Mouse (Mus musculus) layer of hippocampus, adult 11-12 months (tissue): ENCODE measurements around the gene Sct.

Experiments
- DNase-seq: peaks from one replicate; pipeline ENCODE4 v3.0.0; 2022; ENCODE audit warnings: low spot score

The Sct gene

DNA sequence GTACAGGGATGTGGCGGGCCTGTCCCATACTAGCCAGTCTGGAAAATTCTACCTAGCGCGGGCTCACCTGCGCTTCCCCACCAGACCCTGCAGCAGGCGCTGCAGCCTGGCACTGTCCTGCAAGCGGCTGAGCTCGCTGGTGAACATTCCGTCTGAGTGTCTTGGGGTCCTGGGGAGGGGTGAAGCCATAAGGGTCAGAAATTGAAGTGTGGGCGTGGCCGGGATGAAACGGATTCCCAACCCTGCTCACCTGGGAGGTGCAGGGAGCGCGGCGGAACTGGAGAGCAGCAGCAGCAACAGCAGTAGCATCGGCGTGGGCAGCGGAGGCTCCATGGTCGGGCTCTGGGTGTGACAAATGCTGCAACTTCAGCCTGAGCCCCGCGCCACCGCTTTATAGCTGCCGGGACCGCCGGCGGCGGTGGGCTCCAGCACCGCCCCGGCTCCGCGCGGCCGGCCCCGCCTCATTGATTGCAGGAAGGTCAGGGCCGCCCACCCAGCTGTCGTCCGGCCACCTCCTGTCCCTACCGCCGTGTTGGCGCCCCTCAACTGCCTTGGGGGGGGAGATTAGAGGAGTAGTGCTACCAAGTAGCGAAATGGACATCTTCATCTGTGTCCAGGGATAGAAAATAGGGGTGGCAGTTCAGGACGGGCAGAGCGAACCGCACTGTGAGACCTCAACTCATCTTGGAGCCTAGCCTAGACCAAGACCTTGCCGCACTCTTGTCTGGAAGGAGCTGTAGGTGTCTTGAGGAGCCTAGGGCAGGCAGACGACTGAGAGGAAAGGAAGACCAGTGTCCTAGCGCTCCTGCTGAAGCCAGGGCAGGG, at the start of gene Sct:
Gene Sct (minus strand): TSS at position 368 of the 825 bp plus-strand sequence.
- no peak for DNase-seq

DNA sequence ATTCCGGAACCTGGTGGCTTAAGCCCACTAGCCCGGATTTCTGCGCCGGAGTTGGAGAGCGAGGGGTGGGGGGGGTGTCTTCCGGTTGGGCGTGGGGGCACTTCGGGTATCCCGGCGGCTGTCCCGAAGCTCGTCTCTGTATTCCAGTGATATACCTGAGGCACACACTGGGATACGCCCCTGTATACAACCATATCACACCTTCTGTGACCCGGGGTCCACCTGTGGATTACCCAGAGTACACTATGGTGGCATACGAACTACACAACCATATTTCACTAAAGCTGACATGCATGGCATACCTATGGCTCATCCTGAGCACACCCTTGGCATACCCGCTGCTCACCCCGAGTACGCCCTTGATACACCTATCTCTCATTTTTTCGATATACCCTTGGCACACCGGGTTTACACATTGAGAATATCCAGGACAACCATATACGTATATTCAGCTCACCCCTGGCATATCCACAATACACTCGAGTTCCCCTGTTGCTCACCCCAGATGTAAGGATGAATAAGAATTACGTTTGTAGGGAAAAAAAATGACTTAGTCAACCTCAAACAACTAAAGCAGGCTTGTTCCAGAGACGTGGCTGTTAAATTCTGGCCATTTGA, 49.5 kb upstream of the Sct start:
- DNase-seq: no peak

DNA sequence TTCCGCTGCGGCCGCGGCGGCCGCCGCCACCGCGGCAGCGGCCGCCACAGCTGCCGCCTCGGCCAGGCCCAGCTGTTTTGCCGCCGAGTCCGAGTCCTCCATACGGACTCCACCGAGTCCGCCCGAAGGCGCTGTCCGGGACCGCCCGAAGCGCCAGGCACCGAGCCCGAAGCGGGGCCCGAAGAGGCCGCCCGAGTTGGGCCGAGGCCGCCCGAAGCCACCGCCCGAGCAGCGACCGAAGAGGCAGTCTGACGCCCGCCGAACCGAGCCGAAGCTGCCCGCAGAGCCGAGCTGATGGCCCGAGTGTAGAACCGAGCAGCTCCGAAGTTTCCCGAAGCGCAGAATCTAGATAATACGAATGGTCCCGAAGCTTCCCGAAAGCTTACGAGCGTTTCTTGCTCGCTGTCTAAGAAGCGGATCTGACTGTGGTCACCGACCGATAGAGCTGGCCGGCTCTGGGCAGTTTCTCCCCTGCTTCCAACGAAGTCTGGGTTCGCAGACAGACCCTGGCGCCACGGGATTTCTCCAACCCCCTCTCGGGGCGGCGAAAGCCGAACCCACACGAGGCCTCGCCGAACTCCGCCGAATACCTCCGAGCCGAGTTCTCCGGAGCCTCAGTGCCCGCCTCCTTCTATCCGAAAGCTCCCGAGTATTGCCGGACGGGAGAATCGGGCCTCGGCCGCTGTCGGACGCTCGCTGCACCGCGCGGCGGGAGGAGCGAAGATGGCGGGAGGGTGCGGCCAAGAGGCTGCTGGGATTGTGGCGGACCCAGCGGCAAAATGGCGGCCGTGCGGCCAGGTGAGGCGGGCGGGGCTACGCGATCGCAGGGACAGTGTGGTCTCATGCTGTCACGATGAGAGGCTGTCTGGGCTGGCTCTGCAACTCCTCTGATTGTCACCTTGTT, 48.8 kb upstream of the Sct start, which contains the start of the genes Deaf1 and Tmem80:
Gene Deaf1 (minus strand): TSS at position 222 of the 904 bp plus-strand sequence.
Gene Tmem80 (plus strand): TSS at position 271 of the 904 bp plus-strand sequence.
- DNase-seq: peak; percentile 100

DNA sequence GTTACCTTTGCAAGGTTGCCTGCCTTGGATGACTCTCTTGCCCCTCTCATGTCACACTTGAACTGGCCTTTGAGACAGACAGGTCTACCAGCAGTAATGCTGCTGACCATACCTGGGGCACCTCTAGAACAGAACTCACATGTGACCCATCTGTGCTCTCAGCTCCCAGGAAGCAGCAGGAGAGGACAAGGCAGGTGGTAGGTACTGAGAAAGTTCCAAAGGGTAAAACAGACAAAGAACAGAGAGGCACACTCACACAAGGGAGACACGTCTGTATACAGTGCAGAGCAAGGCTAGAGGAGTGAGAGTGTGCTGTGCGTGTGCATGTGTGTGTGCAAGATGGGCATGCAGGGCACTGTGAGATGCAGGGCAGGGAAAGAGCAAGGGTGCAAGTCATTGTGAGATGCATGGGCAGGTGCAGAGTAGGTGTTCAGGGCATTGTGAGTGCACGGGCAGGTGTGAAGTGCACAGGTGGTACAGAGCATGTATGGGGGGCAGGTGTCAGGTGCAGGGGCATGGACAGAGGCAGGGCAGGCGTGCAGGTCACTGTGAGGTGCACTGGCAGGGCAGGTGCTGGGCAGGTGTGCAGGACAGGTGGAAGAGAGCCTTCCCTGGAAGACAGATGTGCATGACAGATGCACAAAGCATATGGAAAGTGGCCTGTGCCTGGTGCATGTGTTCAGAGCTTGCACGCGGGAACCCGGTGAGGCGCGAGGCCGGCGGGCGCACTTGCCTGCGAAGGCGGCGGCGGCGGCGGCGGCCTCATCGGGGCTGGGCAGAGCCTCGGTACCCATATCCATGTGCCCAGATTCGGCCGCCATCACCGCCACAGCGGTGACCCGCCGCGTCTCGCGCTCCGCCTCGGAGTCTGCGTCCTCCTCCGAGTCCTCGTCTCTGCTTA, 47.9 kb upstream of the Sct start:
- DNase-seq: peak; percentile 39

DNA sequence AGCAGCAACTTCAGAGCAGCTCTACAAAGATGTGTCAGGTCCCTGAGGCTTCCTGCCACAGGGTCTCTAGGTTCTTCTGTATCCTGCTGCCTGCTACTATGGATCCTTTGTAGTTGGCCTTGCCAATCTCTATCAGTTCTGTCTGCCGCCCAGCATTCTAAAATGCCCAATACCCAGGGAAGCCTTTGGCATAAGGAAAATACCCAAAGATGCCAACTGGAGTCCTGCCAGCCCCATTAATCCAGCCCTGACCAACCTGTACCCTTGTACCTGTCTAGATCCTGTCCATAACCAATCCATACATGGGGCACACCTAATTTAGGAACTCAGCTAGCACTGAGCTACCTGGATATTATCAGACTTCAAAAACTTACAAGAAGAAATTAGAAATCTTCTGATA, 45.8 kb upstream of the Sct start:
- DNase-seq: no peak

DNA sequence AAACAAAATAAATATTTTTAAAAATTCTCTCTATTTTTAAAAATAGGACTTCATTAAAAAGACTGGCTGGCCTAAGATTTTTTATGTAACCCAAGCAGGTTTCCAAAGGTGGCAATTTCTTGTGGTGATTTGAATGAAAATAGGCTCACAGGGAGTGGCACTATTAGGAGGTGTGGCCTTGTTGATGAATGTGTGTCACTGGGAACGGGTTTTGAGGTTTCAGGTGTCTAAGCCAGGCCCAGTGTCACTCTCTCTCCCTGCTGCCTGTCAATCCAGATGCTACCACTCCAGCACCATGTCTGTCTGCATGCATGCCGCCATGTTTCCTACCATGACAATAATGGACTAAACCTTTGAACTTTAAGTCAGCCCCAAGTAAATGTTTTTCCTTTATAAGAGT, 40.5 kb upstream of the Sct start:
- DNase-seq: no peak

DNA sequence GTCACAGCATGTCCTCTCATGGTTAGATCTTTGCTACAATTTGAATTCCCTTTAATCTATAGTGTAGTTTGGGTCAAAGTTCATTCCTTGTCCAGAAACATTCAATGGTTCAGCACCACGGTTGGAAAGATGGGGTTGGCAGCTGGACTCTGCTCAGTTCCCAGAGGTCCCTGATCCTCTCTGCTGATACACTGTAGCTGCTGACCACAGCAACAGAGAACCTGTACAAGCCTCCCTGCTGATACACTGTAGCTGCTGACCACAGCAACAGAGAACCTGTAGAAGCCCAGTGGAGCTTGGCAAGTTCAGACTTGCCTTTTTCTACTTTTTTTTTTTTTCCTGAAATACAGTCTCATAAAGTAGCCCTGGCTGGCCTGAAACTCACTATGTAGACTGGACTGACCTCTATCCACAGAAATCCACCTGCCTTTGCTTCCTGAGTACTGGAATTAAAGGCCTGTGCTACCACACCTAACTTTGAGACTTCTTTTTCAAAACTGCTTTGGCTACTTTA, 38.7 kb upstream of the Sct start:
- DNase-seq: no peak

DNA sequence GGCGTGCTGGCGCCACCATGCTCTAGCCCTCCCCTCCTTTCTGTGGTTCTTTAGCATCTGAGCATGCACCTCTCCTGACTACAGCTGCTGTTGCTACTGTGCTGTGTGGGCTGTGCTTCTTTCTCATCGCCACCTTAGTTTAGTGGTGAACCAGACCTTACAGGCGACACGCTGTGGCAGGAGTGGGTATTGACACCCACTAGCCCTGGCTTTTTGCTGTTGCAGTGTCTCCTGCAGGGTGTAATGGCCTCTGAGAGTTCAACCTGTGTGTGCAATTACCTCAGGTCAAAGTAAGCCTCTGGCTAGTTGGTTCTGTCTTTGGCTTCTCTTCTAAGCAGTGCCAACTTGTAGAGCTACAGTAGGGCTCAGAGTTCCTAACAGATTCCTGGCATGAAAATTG, 37.0 kb upstream of the Sct start:
- DNase-seq: no peak

DNA sequence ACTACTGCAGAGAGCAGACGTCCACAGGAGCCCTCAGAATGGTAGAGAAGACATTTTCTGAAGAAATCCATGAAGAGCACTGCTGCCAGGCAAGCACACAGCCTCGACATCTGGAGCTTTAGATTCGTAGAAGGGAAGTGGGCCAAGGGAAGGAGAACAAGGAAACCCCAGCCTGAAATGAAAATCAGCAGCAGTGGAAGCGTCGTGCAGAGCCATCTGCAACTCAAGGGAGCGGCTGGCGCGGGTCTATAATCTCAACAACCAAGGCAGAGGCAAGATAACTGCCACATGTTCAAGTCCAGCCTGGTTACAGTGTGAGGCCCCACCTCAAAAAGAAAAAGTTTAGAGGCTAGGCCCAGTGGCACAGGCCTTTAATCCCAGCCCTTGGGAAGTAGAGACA, 36.1 kb upstream of the Sct start:
- DNase-seq: no peak

DNA sequence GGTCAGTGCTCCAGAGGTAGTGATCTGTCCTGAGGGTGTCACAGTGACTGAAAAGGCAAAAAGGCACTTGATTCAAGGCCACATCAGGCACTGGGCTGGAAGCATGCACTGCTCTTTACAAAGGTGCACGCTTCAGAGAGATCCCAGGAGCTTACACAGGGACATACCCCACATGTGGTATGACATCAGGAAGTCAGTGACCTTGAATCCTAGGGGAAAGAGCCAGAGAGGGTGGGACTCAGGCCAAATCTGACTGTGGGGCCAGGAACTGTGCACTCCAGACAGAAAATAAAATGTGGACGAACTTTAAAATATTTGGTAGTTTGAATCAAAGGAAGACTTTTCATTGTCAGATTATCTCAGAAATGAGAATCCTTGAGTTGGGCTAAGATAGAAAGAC, 35.5 kb upstream of the Sct start:
- DNase-seq: no peak

DNA sequence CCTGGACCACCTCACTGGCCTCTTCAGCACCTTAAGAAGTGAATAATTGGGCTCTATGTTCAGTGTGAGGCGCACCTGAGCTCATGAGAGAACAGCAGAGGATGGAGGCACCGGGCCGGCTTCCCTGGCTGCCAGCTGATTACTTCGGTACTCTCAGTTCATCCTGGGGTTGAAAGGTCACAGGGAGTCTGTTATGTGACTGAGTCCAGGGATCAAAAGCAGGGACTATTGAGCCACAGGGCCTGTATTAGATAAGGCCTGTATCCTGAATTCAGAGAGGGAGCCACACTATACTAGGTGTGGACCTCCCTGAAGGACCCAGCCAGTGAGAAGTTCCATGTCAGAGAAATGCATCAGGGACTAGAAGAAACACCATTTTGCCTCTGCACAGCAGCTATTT, 25.6 kb upstream of the Sct start:
- DNase-seq: no peak

DNA sequence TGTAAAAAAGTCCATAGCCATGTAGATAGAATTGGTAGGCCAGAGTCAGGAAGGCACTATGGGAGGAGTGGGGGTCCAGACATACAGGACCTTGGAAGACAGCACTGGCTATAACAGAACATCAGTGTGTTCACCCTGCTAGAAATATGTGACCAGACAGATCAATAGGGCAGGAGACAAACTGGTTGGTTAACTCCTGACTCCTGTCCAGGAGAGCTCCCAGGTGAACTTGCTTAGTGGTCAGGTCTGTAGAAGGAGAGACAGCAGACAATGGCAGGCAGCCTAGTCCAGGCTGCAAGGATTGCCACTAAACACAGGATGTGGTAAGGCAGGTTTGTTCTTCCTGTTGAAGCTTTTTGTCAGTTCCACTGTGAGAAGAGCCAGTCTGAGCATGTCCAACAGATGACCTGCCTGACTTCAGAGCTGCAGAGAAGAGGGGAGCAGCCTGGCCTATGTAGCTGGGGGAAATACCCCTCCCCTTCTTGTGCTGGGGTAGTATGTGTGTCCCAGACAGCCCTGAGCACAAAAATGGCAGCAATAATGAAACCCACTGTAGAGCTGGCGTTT, 23.9 kb upstream of the Sct start:
- no peak for DNase-seq

DNA sequence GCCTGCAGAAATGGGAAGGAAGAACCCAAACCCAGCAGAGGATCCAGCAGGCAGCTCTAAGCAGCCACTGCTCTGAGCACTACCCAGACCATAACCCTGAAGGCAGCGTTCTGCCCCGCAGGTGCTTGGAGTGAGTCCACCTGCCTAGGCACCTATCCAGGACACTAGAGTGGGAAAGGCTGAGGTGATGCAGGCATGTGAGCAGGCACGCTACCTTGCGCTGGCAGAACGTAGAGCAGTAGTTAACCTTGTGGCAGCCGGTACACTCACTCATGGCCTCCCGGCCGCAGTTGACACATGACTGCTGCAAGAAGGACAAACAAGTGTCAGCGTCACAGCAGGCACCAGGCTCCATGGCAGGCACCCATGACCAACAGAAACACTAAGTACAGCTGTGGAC, 22.5 kb upstream of the Sct start:
- no peak for DNase-seq

DNA sequence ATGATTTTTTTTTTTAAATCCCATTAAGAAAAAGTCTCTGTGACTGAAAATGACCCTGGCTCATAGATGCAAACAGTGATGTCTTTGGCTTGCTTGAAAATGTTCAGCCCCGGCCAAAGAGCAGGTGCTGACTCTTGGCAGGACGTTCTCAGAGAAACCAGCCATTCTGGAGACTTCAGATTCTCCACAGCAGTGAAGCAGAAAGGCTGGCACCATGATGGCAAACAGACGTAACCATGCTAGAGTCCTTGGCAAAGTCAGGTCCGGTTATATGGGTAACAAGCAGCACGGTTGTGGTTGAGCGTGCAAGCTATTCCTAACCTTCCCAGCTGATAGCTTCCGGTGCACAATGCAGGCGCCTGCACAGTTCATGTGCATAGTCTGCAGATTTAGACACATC, 20.2 kb upstream of the Sct start:
- no peak for DNase-seq

DNA sequence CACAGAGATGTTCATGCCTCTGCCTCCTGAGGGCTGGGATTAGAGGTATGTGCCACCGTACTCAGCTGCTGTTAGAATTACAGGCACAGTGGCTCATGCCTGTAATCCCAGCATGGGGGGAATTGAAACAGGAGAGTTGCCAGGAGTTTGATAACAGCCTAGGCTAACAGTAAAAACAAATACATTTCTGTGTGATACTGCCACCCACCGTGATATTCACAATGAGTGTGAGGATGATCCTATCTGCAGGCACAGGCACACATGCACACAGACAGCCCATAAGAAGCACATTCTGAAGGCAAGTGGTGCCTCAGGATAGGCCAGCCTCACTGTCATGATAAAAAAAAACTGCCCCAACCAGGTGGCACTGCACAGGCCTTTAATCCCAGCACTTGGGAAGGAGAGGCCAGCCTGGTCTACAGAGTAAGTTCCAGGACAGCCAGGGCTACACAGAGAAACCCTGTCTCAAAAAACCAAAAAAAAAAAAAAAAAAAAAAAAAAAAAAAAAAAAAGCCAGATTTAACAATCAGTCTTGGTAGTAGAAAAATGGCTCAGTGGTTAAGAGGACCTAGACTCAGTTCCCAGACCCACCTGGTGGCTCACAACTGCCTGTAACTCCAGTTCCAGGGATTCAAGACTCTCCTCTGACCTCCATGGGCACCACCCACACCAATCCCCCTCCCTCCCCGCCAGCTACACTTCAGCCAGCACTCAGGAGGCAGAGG, 19.2 kb upstream of the Sct start:
- no peak for DNase-seq

DNA sequence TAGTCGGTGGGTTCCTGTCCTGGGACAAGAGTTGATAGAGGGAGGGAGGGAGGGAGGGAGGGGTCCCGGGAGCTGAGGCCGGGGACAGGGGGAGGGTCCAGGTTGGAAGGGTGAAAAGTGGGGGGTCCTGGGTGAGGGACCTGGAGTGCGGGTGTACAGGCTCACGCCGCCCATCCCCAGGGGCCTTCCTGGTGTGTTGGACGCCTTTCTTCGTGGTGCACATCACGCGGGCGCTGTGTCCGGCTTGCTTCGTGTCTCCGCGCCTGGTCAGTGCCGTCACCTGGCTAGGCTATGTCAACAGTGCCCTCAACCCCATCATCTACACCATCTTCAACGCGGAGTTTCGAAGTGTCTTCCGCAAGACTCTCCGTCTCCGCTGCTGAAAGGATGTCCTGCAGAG, 15.5 kb upstream of the Sct start:
- no peak for DNase-seq

DNA sequence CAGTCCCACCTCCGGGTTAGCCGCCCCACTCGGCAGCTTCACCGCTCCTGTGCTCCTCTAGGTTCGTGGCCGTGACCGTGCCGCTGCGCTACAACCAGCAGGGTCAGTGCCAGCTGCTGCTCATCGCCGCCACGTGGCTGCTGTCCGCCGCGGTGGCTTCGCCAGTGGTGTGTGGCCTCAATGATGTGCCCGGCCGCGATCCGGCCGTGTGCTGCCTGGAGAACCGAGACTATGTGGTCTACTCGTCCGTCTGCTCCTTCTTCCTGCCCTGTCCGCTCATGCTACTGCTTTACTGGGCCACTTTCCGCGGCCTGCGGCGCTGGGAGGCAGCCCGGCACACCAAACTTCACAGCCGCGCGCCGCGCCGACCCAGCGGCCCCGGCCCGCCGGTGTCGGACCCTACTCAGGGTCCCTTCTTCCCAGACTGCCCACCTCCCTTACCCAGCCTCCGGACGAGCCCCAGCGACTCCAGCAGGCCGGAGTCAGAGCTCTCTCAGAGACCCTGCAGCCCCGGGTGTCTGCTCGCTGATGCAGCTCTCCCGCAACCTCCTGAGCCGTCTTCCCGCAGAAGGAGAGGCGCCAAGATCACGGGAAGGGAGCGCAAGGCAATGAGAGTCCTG, 15.0 kb upstream of the Sct start:
- no peak for DNase-seq

DNA sequence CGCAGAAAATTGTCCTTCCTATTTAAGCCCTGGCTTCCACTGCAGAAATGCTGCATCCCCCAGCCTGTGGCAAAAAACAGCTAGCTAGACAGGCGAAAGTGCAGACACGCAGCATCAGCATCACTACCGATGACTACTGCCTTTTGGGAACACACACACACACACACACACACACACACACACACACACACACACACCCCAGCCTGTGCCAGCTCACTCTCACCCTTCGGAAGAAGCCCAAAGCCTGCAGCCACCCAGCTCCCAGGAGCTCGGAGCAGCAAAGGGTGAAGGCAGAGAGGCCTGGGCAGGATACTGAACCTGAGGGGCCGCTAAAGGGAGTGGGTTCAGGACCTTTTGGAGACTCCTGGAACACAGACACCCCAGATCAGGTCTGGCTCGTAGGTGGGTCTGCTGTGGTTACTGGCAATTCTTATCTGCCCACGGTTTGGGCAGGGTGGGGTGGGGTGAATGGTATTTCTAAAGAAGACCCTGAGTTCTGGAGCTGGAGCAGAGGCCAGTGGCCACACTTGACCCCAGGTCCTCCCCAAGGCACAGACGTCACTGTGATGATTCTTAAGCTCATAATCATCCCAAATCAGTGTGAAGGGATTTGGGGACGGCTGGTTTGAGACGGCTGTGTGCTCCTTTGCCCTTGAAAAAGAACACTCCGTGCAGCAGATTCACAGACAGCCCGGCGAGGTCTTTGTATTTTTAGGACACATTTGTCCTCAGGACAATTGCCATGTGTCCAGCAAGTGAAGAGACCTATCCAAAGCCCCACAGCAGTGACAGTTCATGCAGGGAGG, 13.9 kb upstream of the Sct start:
- no peak for DNase-seq
